Mouse (Mus musculus) myocyte (in vitro differentiated cells): ENCODE measurements around the gene Ppox.

Source experiments
- CEBPB ChIP-seq: IDR thresholded peaks from 2 replicates; pipeline ENCODE4 v1.6.1; 2011; ENCODE audit warnings: mild to moderate bottlenecking, moderate library complexity; ENCODE audit not compliant: poor library complexity, insufficient read depth, severe bottlenecking
- E2F4 ChIP-seq: IDR thresholded peaks from one replicate; pipeline ENCODE4 v1.6.1; 2011; ENCODE audit warnings: mild to moderate bottlenecking, control low read depth, moderate library complexity; ENCODE audit not compliant: insufficient read depth
- MAX ChIP-seq: IDR thresholded peaks from one replicate; pipeline ENCODE4 v1.6.1; 2011; ENCODE audit warnings: low read depth, mild to moderate bottlenecking, control low read depth
- MYOD1 ChIP-seq, 3 experiments: IDR thresholded peaks; one replicate each; pipeline ENCODE4 v1.6.1; 2011; ENCODE audit warnings: control low read depth in 2 of 3, low read depth in 2 of 3, mild to moderate bottlenecking in 2 of 3, moderate library complexity in 1 of 3; ENCODE audit not compliant: insufficient read length in 2 of 3, control insufficient read depth in 1 of 3
- MYOG ChIP-seq, 3 experiments: IDR thresholded peaks; one replicate each; pipeline ENCODE4 v1.6.1; 2011; ENCODE audit warnings: control low read depth in 2 of 3, low read depth in 2 of 3, mild to moderate bottlenecking in 2 of 3; ENCODE audit not compliant: insufficient read length in 2 of 3, control insufficient read depth in 1 of 3, insufficient read depth in 1 of 3
- POLR2A ChIP-seq: IDR thresholded peaks from one replicate; pipeline ENCODE4 v1.6.1; 2011; ENCODE audit warnings: low read depth, mild to moderate bottlenecking, control low read depth, moderate library complexity; ENCODE audit not compliant: insufficient read length
- POLR2AphosphoS2 ChIP-seq: IDR thresholded peaks from one replicate; pipeline ENCODE4 v1.6.1; 2011; ENCODE audit warnings: low read depth, control low read depth; ENCODE audit not compliant: insufficient read length
- REST ChIP-seq: IDR thresholded peaks from one replicate; pipeline ENCODE4 v1.6.1; 2011; ENCODE audit warnings: mild to moderate bottlenecking, control low read depth, moderate library complexity; ENCODE audit not compliant: insufficient read depth, insufficient read length
- SRF ChIP-seq: IDR thresholded peaks from one replicate; pipeline ENCODE4 v1.6.1; 2011; ENCODE audit warnings: low read depth; ENCODE audit not compliant: control insufficient read depth, insufficient read length
- TCF12 ChIP-seq: IDR thresholded peaks from one replicate; pipeline ENCODE4 v1.6.1; 2011; ENCODE audit warnings: mild to moderate bottlenecking, control low read depth; ENCODE audit not compliant: poor library complexity, insufficient read depth, severe bottlenecking
- TCF3 ChIP-seq: IDR thresholded peaks from one replicate; pipeline ENCODE4 v1.6.1; 2011; ENCODE audit warnings: low read depth, control low read depth; ENCODE audit not compliant: insufficient read length
- USF1 ChIP-seq: IDR thresholded peaks from one replicate; pipeline ENCODE4 v1.6.1; 2011; ENCODE audit warnings: low read depth, mild to moderate bottlenecking, control low read depth, moderate library complexity

DNA sequence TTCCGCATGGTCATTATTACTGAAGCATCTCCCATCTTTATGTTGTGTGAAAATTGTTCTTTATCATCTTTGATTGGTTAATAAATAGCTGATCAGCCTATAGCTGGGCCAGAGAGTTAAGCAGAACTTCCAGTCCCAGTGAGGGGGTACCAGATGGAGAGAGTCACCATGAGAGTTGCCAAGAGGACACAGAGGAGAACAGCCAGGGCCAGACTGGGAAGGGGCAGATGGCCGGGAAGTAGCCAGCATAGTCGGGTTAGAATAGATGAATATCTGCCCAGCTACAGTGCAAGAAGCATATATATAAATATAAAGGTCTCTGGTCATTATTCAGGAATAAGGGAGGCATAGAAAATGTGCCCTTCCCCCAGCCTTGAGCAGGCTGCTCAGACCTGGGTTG, 17.2 kb upstream of the Ppox start:
- TF ChIP-seq CEBPB (no peak), POLR2A (no peak), MYOD1 (IDR thresholded peaks at IDR 0.05; ENCODE audit: control insufficient read depth in 1 of 3, insufficient read length in 2 of 3, low read depth in 2 of 3) (no peak), TCF12 (no peak), MAX (no peak), USF1 (no peak), REST (no peak), POLR2AphosphoS2 (no peak), SRF (no peak), MYOG (IDR thresholded peaks at IDR 0.05; ENCODE audit: control insufficient read depth in 1 of 3, insufficient read depth in 1 of 3, insufficient read length in 2 of 3, low read depth in 2 of 3) (no peak), E2F4 (no peak), TCF3 (no peak)
